Mouse (Mus musculus) midbrain, embryonic 11.5 days (tissue): ENCODE results near the gene Grb2. TPM values are rescaled to one million over a fixed set of nuclear protein-coding genes. Genes with fewer than 3 reads are reported as not detected.

ENCODE experiments used
- ATAC-seq: fragments of 200-750 bp; cut with Nextera tagmentation; 2 replicates; pipeline ENCODE4 v1.8.0; 2017; ENCODE audit warnings: moderate TSS enrichment, moderate library complexity; ENCODE audit not compliant: low FRiP score
- DNase-seq: peaks from one replicate; pipeline ENCODE4 v3.0.0; 2015; ENCODE audit warnings: low spot score; ENCODE audit errors: missing footprints
- H3K27ac ChIP-seq: fragments of 300-500 bp; sonication (generic); 2 replicates; pipeline ENCODE4 v1.5.1; 2014; ENCODE audit warnings: low read depth, low read length
- H3K27me3 ChIP-seq: fragments of 300-500 bp; sonication (generic); 2 replicates; pipeline ENCODE4 v1.6.1; 2014; ENCODE audit warnings: mild to moderate bottlenecking, low read length, moderate library complexity, mixed read lengths; ENCODE audit not compliant: control insufficient read depth, insufficient read depth
- H3K36me3 ChIP-seq: fragments of 300-500 bp; sonication (generic); 2 replicates; pipeline ENCODE4 v1.6.1; 2014; ENCODE audit warnings: mild to moderate bottlenecking, low read length, moderate library complexity, mixed read lengths; ENCODE audit not compliant: control insufficient read depth, insufficient read depth
- H3K4me1 ChIP-seq: fragments of 300-500 bp; sonication (generic); 2 replicates; pipeline ENCODE4 v1.6.1; 2014; ENCODE audit warnings: low read length; ENCODE audit not compliant: control insufficient read depth, insufficient read depth
- H3K4me2 ChIP-seq: fragments of 300-500 bp; sonication (generic); 2 replicates; pipeline ENCODE4 v1.6.1; 2014; ENCODE audit warnings: mild to moderate bottlenecking, moderate library complexity
- H3K4me3 ChIP-seq: fragments of 300-500 bp; sonication (generic); 2 replicates; pipeline ENCODE4 v1.5.1; 2014; ENCODE audit warnings: low read depth, low read length
- H3K9ac ChIP-seq: fragments of 300-500 bp; sonication (generic); 2 replicates; pipeline ENCODE4 v1.6.1; 2014; ENCODE audit warnings: low read length
- H3K9me3 ChIP-seq: fragments of 300-500 bp; sonication (generic); 2 replicates; pipeline ENCODE4 v1.6.1; 2016; ENCODE audit warnings: low read length; ENCODE audit not compliant: control insufficient read depth
- WGBS: fragments of 180-500 bp; shearing (Covaris S2); extraction: QIAGEN DNeasy Blood & Tissue Kit; methylation state at CpG from one replicate; pipeline ENCODE4 v1.1.7; 2014; 5-methylcytosine and 5-hydroxymethylcytosine counted together
- polyA plus RNA-seq: library from polyadenylated mRNA; unstranded; fragments of >200 nt; fragmentation: Nextera tagmentation; extraction: Ambion mirVana; gene quantifications from 2 replicates; pipeline ENCODE4 v1.2.1, GENCODE M21; 2014

Gene Grb2
- polyA plus RNA-seq, 1 experiment from 2014 or later, result 77.7 TPM

DNA sequence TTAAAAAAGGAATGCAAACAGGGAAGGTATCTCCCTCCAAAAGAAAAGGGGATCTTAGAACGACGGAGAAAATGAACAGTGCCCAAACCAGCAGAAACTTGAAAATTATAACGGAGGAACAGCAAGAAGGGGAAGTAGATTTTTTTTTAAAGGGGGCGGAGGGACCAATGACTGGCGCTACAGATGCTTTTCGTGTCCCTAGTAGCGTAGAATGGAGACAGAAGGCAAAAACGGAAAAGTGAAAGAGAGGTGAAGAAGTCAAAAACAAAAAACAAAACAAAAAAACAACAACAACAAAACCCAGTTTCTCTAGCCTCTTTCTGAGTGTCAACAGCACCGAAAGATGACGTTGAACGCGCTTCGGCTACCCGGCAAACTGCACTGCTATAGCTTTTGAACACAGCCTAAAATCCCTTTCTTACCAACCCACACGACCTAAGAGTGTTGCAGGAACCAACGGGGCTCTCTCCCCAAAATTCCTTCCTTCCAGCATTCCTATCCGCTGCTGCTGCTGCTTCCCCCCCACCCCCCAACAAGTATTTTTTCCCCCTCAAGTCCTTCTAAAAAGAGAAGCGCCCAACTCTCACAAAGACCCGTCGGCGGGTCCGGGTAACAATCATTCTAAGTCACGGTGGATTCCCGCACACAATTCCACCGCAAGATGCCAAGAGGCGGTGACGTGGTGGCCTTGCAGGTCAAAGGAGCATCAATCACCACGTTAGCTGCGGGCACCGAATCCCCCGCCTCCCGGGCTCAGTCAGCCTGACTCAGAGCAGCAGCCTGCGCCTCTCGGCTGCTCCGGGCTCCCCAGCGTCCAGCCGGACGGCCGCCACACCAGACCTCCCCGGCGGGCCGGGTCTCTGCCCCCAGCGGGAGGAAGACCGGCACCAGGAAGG is 836 bp downstream of the Grb2 start:
- ATAC-seq, result peak; percentile 64
- H3K36me3 ChIP-seq, result no peaks in the 10 kb centered on the region
- peak overlapping the region; percentile 88 for H3K27ac ChIP-seq
- peaks cover 18% of the 10 kb centered on the region for H3K4me1 ChIP-seq
- WGBS, result under 1% methylated on average over 42 of the region's 44 CpGs
- H3K27me3 ChIP-seq, result no peaks in the 10 kb centered on the region
- peak overlapping the region; percentile 97 for H3K9ac ChIP-seq
- H3K4me3 ChIP-seq, result peak overlapping the region; percentile 96
- H3K4me2 ChIP-seq, result peak overlapping the region; percentile 73
- DNase-seq, result peak; percentile 94
- no peaks in the 10 kb centered on the region for H3K9me3 ChIP-seq

- H3K9me3 ChIP-seq, result no peaks in the 10 kb centered on the region
- H3K36me3 ChIP-seq, result no peaks in the 10 kb centered on the region
- no peak for DNase-seq
- 97% methylated on average over 10 of the region's 10 CpGs for WGBS
- H3K4me3 ChIP-seq, result 0 out of 2 replicates have a peak overlapping the region, but pooled peaks have one; percentile 96
- no peak overlapping the region for H3K27ac ChIP-seq
- no peak for ATAC-seq
- H3K27me3 ChIP-seq, result no peaks in the 10 kb centered on the region
- H3K4me1 ChIP-seq, result peaks cover 18% of the 10 kb centered on the region
- H3K4me2 ChIP-seq, result peak overlapping the region; percentile 73
- peak overlapping the region; percentile 97; the same call in 1 of the 2 replicates for H3K9ac ChIP-seq
These were observed 1.8 kb downstream of the Grb2 start for GRCm38 (mm10) chr11:115706584-115706983.

DNA sequence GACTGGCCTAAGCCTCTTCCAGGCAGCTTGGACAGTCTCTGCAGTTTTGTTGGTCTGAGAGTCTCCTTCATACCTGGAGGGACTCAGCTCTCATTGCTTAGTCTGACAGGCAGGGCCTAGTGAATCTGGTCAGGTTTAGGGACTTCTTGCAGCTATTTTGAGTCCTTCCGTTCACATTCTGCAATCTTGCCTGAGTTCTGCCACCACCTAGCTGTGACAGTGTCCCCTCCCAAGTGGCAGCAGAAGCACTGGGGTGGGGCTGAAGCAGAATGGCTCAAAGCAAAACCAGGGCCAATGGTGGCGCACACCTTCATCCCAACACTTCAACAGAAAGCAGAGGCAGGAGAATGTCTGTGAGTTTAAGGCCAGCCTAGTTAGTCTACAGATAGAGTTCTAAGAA is 2.8 kb downstream of the Grb2 start:
- no peak overlapping the region for H3K27ac ChIP-seq
- no peaks in the 10 kb centered on the region for H3K27me3 ChIP-seq
- ATAC-seq, result no peak
- no peak overlapping the region for H3K4me3 ChIP-seq
- DNase-seq, result no peak
- no peaks in the 10 kb centered on the region for H3K36me3 ChIP-seq
- H3K9ac ChIP-seq, result no peak overlapping the region
- no peak overlapping the region for H3K4me2 ChIP-seq
- no peaks in the 10 kb centered on the region for H3K9me3 ChIP-seq
- WGBS, result 87% methylated on average over 2 of the region's 2 CpGs
- H3K4me1 ChIP-seq, result peaks cover 18% of the 10 kb centered on the region

GRCm38 (mm10) chr11:115704648-115705047 is 3.7 kb downstream of the Grb2 start:
- DNase-seq (no peak), ATAC-seq (no peak)
- WGBS, result 95% methylated on average over 10 of the region's 10 CpGs
- no peaks in the 10 kb centered on the region for H3K36me3 ChIP-seq
- no peak overlapping the region for H3K4me2 ChIP-seq
- H3K4me3 ChIP-seq, result no peak overlapping the region
- H3K9me3 ChIP-seq, result no peaks in the 10 kb centered on the region
- H3K27ac ChIP-seq, result no peak overlapping the region
- H3K27me3 ChIP-seq, result no peaks in the 10 kb centered on the region
- peaks cover 22% of the 10 kb centered on the region for H3K4me1 ChIP-seq
- H3K9ac ChIP-seq, result no peak overlapping the region

GRCm38 (mm10) chr11:115703466-115703865 is 4.9 kb downstream of the Grb2 start:
- Histone ChIP-seq H3K9me3 (no peaks in the 10 kb centered on the region), H3K4me3 (no peak overlapping the region), H3K36me3 (no peaks in the 10 kb centered on the region), H3K27me3 (no peaks in the 10 kb centered on the region), H3K9ac (no peak overlapping the region), H3K27ac (no peak overlapping the region), H3K4me2 (no peak overlapping the region), H3K4me1 (peaks cover 20% of the 10 kb centered on the region)
- DNase-seq, result no peak
- ATAC-seq, result no peak
- 85% methylated on average over 2 of the region's 2 CpGs for WGBS

GRCm38 (mm10) chr11:115698986-115699728 is 9.2 kb downstream of the Grb2 start:
- ATAC-seq, result peak; percentile 95
- Histone ChIP-seq H3K4me3 (peak overlapping the region; percentile 35), H3K4me1 (peaks cover 8% of the 10 kb centered on the region), H3K36me3 (no peaks in the 10 kb centered on the region), H3K27ac (peak overlapping the region; percentile 56), H3K4me2 (peak overlapping the region; percentile 67), H3K9ac (peak overlapping the region; percentile 60), H3K9me3 (no peaks in the 10 kb centered on the region), H3K27me3 (no peaks in the 10 kb centered on the region)
- DNase-seq, result peak; percentile 98
- WGBS, result 8% methylated on average over 17 of the region's 17 CpGs

GRCm38 (mm10) chr11:115697722-115698121 is 10.7 kb downstream of the Grb2 start:
- Histone ChIP-seq H3K27me3 (no peaks in the 10 kb centered on the region), H3K4me3 (no peak overlapping the region), H3K27ac (no peak overlapping the region), H3K9ac (no peak overlapping the region), H3K9me3 (no peaks in the 10 kb centered on the region), H3K36me3 (no peaks in the 10 kb centered on the region), H3K4me1 (peaks cover 8% of the 10 kb centered on the region), H3K4me2 (no peak overlapping the region)
- no peak for DNase-seq
- 88% methylated on average over 3 of the region's 3 CpGs for WGBS
- ATAC-seq, result no peak

GRCm38 (mm10) chr11:115697091-115697490 is 11.3 kb downstream of the Grb2 start:
- 94% methylated on average over 2 of the region's 2 CpGs for WGBS
- DNase-seq (no peak), ATAC-seq (no peak)
- Histone ChIP-seq H3K9me3 (no peaks in the 10 kb centered on the region), H3K9ac (no peak overlapping the region), H3K36me3 (no peaks in the 10 kb centered on the region), H3K4me2 (no peak overlapping the region), H3K4me1 (peaks cover 8% of the 10 kb centered on the region), H3K27me3 (no peaks in the 10 kb centered on the region), H3K4me3 (no peak overlapping the region), H3K27ac (no peak overlapping the region)

GRCm38 (mm10) chr11:115696471-115696870 is 11.9 kb downstream of the Grb2 start:
- WGBS, result 89% methylated on average over 4 of the region's 4 CpGs
- Histone ChIP-seq H3K4me1 (peaks cover 8% of the 10 kb centered on the region), H3K9me3 (no peaks in the 10 kb centered on the region), H3K36me3 (no peaks in the 10 kb centered on the region), H3K27ac (no peak overlapping the region), H3K4me2 (no peak overlapping the region), H3K4me3 (no peak overlapping the region), H3K27me3 (no peaks in the 10 kb centered on the region), H3K9ac (no peak overlapping the region)
- DNase-seq (no peak), ATAC-seq (no peak)
